Mouse (Mus musculus) erythroblast, embryonic 14.5 days (primary cell): ENCODE data around the gene Rps6ka5.

ENCODE experiments used
- GATA1 ChIP-seq: IDR thresholded peaks from 2 replicates; pipeline ENCODE4 v1.6.1; 2012; ENCODE audit warnings: low read length, inconsistent platforms, mixed read lengths
- TAL1 ChIP-seq: IDR thresholded peaks from 3 replicates; pipeline ENCODE4 v1.6.1; 2012; ENCODE audit warnings: low read length, inconsistent platforms, mixed read lengths

DNA sequence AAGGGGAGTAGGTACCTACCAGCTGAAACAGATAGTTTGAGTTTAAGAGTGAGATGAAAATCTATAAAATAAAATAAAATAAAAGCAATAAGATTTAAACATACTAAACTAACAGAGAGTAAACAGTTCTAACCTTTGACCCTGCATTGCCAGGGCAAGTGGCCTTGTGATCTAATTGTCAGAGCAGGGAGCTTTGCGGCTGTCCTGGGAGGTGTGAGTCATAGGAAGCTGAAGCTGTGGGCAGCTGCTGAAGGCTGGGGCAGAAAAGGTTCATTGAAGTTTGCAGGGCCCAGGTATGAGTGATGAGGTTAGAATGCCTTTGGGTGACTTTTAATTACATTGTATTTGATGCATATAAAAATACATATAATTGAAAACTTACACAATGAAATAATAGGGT lies 200.8 kb downstream of the Rps6ka5 start:
- no peak for TF ChIP-seq GATA1
- TF ChIP-seq TAL1: no peak
